Mouse (Mus musculus) testis, adult 2 months (tissue): ENCODE results near the gene Agbl2.

Experiments
- CTCF ChIP-seq: fragments of 200-500 bp; IDR thresholded peaks from 2 replicates; pipeline ENCODE4 v1.5.1; 2012; ENCODE audit warnings: low read depth, mild to moderate bottlenecking, inconsistent platforms, low read length, moderate library complexity; ENCODE audit not compliant: control insufficient read depth, insufficient read depth, insufficient replicate concordance
- POLR2A ChIP-seq: fragments of 200-500 bp; IDR thresholded peaks from 2 replicates; pipeline ENCODE4 v1.6.1; 2012; ENCODE audit warnings: low read depth, mild to moderate bottlenecking, inconsistent platforms, low read length, moderate library complexity; ENCODE audit not compliant: control insufficient read depth

- TF ChIP-seq CTCF (no peak), POLR2A (no peak)
Measured at GRCm38 (mm10) chr2:90781323-90781722, 1.2 kb upstream of the Agbl2 start.
